Mouse (Mus musculus): ENCODE data around the gene Fscn1. TPM values are rescaled to one million over a fixed set of nuclear protein-coding genes. Genes with fewer than 3 reads are reported as not detected.

Fscn1 gene
- 405 and 447 TPM in 2 replicates for polyA plus RNA-seq (2012; rRNA removed)

DNA sequence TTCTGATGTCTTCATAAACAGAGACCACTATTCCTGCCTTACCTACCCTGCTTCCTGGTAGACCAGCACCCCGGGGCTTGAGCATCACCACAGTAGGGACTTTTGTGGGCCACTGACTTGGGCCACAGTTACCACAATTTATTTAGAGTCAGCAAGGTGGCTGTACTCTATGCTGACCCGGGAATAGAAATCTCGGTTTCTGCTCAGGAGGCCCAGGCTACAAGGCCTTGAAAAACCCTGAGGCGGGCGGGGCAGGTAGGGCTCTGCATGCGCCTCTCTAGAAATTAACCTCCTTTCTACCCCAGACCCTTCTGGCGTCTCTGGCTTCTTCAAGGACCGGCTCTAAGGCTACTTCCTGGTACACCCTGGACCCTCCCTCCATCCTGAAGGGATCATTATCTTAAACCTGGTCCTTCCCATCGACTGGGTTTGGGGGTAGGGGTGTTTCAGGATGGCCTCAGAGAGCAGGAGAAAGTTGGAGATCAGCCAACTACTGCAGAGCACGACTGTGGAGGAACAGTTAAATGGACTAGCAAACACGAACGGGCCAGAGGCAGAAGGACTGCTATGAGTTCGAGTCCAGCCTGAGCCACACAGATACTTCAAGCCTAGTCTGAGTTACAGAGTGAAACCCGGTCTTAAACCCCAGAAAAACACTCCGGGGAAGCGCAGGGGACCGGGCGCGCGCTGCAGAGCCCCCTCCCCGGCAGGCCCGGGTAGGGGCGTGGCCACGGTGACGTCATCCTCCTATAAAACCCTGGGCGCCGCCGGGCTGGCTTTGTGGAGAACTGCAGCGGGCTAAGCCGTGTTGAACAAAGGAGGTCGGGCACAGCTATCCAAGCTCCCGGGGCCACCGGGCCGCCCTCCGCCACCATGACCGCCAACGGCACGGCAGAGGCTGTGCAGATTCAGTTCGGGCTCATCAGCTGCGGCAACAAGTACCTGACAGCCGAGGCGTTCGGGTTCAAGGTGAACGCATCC, at the start of gene Fscn1:
Fscn1 (plus strand) TSS at position 768 of the 981 bp plus-strand sequence.

Other genes with a start within 250 kb of the Fscn1 start
- gene Tnrc18, start 142.7 kb upstream of the Fscn1 start, polyA plus RNA-seq (2012; rRNA removed), result 52.4 and 97.8 TPM in 2 replicates
- gene Fbxl18, start 64.9 kb upstream of the Fscn1 start, polyA plus RNA-seq (2012; rRNA removed), result 17.6 TPM in 2 replicates
- gene Actb, start 53.6 kb upstream of the Fscn1 start, polyA plus RNA-seq (2012; rRNA removed), result 3,652 and 4,212 TPM in 2 replicates
- gene Rnf216, start 152.7 kb downstream of the Fscn1 start, polyA plus RNA-seq (2012; rRNA removed), result 25.2 and 31.8 TPM in 2 replicates
- not detected in 2 replicates for gene Olfr718-ps1, start 187.2 kb downstream of the Fscn1 start, polyA plus RNA-seq (2012; rRNA removed)
- gene Rbak, start 220.4 kb downstream of the Fscn1 start, polyA plus RNA-seq (2012; rRNA removed), result 15.5 and 19.2 TPM in 2 replicates
- not detected in 2 replicates for gene Spdye4b, start 220.7 kb downstream of the Fscn1 start, polyA plus RNA-seq (2012; rRNA removed)